Mouse (Mus musculus) T-helper 2 cell (primary cell): ENCODE data around the gene Ptprk.

Source experiments
- in situ Hi-C: fragments of 300-600 bp; cut with MboI, MseI; formaldehyde crosslinking; loops from one replicate; pipeline ENCODE4 v1.15.1; 2025; ENCODE audit warnings: high pct_unique_total_duplicates

Gene Ptprk

DNA sequence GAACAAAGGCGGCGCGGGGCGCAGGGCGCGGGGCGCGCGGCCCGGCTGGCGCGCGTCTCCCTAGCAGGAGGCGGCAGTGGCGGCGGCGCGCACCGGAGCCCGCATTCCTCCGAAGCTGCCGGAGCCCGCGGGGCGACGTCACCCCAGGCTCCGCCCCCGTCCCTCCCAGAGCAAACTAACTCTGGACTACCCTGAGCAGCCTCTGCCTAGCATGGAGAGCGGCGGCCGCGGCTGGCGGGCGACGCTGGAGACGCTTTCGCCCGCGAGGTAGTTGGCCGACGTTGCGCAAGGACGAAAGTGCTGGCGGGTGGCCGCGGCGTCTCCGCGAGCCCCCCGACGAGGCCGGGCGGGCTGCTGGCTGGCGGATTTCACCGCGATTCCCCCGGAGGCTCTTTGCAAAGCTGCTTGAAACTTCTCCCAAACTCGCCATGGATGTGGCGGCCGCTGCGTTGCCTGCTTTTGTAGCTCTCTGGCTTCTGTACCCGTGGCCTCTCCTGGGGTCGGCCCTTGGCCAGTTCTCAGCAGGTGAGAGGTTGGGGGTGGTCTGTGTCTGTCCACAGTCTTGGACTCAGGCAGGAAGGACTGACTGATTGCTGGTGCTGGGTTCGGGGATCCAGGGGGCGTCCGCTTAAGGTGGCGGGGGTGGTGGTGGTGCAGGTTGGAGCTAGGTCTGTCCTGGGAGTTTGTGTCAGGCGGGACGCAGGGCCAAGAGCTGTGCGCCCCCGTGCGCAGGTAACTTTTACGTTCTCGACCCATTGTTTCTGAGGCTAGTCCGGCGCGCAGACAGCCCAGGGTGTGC lies at the start of gene Ptprk:
TSS of gene Ptprk (plus strand) at position 168 of the 799 bp plus-strand sequence.
- in situ Hi-C loops: no loop called here

DNA sequence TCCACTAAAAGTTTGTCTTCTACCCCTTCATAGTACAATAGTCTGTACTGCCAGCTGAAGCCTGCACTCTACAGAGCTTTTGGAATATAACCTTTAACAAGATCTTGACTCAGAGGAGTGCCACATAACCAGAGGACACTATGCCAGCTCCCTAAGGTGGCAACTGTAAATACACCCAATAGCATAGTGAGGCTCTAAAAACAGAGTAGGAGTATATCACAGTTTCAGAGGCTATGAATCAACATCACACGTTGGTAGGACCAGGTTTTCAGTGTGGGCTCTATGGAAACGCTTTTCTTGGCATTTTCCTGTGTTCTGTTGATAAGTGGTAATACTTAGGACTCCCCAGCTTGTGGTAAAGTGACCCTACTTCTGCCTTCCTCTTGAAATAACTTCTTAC lies 46.8 kb upstream of the Ptprk start:
- in situ Hi-C loops: no loop called here

GRCm38 (mm10) chr10:28036456-28036855 lies 38.2 kb upstream of the Ptprk start:
- in situ Hi-C loops: no loop called here

DNA sequence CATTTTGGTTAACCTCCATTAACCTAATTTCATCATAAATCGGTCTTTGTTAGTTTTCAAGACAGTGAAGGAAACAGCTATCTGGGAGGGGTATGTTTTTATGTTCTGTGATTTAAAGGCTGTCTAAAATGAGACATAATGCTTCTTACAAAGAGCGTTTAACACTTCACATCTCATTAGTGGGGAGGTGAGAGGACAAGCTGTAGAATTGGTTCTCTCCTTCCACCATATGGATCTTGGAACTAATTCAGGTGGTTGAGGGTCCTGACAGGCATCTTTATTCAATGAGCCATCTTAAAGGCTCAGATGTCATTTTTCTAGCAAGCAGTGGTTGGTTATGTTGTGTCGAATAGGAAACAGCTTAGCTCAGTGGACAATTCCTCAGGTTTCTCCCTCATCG lies 19.9 kb upstream of the Ptprk start:
- in situ Hi-C loops: no loop called here

DNA sequence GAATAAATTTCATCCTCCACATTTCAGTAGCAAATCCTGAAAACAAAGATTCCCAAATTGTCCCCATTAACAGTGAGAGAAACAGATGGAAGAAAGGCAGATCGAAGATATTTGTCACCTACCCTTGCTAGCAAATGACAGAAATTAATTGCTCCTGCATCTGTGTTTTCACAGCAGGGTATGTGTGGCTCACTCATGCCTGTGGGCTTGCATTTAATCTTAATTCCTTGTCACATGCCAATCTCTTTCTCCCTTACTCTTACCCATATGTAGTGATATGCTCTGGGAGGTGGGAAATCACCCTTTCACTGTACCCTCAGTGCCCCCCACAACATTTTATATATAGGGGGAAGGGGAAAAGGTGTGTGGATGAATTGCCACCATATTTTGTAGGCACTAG lies 15.4 kb upstream of the Ptprk start:
- in situ Hi-C loops: no loop called here

- in situ Hi-C loops: no loop called here
Measured at GRCm38 (mm10) chr10:28067997-28068396, 6.6 kb upstream of the Ptprk start.

GRCm38 (mm10) chr10:28073991-28074652 lies 498 bp upstream of the Ptprk start:
- in situ Hi-C loops: no loop called here

GRCm38 (mm10) chr10:28075491-28076035 lies 943 bp downstream of the Ptprk start:
- in situ Hi-C loops: no loop called here

- in situ Hi-C loops: no loop called here
Measured at GRCm38 (mm10) chr10:28076036-28076855, 1.6 kb downstream of the Ptprk start.

- in situ Hi-C loops: no loop called here
Measured at GRCm38 (mm10) chr10:28078270-28078669, 3.6 kb downstream of the Ptprk start.

- in situ Hi-C loops: no loop called here
Measured at GRCm38 (mm10) chr10:28081221-28081620, 6.6 kb downstream of the Ptprk start.

DNA sequence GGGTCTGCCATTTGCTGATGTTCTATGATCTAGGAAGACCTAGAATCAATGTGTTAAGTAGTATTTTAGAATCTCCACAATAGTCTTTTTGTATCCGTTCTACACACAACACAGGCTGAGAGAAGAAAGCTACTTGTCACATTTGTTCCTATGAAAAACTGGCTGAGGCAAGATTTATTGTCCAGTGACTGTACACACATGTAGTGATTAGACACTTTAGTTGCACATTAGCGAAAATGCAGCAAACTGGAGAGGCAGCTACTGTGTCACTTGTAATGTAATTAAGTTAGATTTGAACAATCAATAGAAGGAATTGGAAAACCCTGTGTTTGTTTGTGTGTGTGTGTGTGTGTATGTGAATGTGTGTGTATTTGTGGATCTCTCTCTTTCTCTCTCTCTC lies 8.6 kb downstream of the Ptprk start:
- in situ Hi-C loops: no loop called here

GRCm38 (mm10) chr10:28083625-28084024 lies 9.0 kb downstream of the Ptprk start:
- in situ Hi-C loops: no loop called here

DNA sequence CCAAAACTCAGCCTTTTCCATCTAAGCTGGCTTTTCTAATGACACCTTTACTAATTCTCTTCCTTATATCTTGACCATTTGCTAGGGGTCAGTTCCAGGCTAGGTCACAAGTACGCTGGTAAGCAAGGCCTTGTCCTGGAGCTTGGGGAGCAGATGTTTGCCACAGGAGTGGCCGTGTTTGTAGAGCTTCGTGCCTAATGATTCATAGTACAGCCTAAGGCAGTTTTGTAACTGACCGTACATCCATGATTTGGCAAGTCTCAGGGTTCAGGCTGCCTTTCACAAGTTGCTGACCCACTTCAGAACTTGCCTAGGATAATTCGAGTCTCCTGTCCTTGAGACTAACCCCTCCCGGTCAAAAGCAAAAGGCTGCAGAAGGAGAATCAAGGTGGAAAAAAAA lies 12.7 kb downstream of the Ptprk start:
- in situ Hi-C loops: no loop called here

DNA sequence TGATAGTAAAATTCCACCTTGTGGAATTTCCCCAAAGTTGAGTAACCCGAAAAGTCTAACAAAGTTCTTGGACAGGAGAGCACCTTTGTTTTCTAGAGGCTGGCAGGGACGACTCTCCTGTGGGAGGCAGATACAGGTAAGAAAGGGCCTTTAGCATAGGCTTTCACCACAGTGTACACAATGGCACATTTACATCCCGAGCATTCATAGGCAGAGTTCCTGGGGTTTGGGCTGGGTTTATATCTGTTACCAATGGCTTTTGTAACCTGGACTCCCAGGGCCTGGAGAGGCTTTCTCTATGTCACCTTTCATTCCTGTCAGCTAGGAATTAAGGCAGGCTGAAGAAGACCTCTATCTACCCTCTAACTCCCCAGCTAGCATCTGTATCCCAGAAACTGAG lies 13.1 kb downstream of the Ptprk start:
- in situ Hi-C loops: no loop called here

DNA sequence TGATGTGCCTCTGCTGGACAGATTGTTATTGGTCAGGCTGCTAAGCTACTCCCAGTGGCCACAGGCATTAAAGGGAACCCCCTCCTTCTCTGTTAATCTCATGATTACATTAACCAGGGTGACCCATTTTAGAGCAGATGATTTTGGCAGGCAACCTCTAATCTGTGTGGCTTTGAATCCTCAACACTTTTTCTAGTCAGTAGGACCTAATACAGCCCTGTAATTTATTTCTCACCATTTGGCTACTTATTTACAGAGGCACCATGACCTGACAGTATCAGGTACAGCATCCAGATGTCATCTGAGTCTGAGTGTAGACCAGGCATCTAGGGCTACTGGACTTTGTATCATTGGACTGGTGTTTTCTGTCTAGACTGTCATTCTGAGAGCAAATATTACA lies 21.4 kb downstream of the Ptprk start:
- in situ Hi-C loops: loop anchor here (10.0 kb wide), 1 partner anchor 1119 kb away; the partner anchor contains the start of gene 9330159F19Rik

GRCm38 (mm10) chr10:28097637-28098036 lies 23.0 kb downstream of the Ptprk start:
- in situ Hi-C loops: loop anchor here (10.0 kb wide), 1 partner anchor 1117 kb away; the partner anchor contains the start of gene 9330159F19Rik

- in situ Hi-C loops: loop anchor here (10.0 kb wide), 1 partner anchor 1116 kb away; the partner anchor contains the start of gene 9330159F19Rik
Measured at GRCm38 (mm10) chr10:28098923-28099322, 24.3 kb downstream of the Ptprk start.

DNA sequence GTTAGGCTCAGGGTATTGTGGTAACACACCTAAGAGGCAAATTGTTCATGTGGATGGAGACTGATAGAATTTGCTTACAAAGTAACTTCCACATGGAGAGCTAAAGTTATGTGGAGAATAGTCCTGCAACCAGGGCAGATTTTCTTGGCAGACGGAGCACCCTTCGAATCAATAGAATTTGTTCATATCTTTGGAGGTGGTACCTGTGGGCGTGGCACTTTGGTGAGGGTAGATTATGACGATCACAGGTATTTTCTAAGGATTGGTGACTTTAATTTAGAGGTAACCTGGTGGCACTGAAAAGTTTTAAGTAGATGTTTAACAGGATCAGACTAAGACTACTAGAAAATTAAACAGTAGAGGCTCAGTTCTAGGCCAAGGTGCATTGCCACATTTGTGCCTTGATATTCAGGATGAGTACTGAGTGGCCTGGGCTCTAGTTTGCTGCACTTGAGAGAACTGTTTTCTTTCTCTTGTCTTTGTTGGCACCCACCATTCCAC lies 28.8 kb downstream of the Ptprk start:
- in situ Hi-C loops: no loop called here

DNA sequence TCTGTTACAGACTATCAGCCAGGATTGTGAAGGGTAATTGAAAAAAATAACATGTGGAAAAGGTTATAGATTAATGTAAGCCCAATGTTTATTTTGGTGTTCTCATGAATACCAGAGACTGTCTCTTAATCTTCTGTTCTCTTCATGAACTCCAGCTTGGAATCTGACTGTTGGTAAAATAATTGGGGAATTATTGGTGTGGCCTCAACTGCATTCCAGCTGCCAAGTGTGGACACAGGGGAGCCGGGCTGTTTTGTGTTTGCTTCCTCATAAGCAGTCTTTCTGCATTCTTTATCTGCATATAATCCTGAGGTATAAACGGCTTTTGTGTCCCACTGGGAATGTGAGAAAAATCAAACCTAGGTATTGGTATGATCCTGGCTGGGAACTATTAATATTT lies 29.3 kb downstream of the Ptprk start:
- in situ Hi-C loops: no loop called here

DNA sequence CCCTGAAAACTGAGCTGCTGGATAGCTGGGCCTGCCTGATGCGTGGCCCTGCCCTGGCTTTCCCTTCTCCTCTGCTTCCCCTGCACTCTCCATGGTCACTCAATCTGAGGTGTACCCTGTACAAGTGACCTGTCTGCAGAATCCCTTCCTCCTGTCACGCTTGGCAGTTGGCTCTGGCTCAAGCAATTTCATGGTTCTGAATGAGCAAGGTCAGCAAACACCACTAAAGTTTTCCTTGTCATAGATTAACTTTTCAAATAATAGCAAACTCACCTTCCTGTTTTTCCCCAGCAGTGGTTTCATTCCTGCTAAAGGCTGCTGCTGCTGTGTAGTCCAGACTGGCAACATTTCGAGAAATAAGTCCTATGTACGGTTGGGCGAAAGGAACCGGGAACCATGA lies 30.6 kb downstream of the Ptprk start:
- in situ Hi-C loops: no loop called here
